Mouse (Mus musculus) kidney, postnatal 0 days (tissue): ENCODE data around the gene Lmx1b. TPM values are rescaled to one million over a fixed set of nuclear protein-coding genes. Genes with fewer than 3 reads are reported as not detected.

Experiments used
- ATAC-seq: fragments of 200-750 bp; cut with Nextera tagmentation; replicated peaks from 2 replicates; pipeline ENCODE4 v1.8.0; 2017; ENCODE audit warnings: low read depth, moderate number of reproducible peaks, moderate TSS enrichment, moderate library complexity; ENCODE audit not compliant: low FRiP score
- DNase-seq: peaks from one replicate; pipeline ENCODE4 v3.0.0-alpha.2; 2016; ENCODE audit warnings: low spot score
- H3K27ac ChIP-seq: fragments of 300-500 bp; sonication (generic); 2 replicates; pipeline ENCODE4 v1.5.1; 2014; ENCODE audit warnings: mild to moderate bottlenecking
- H3K27me3 ChIP-seq: fragments of 300-500 bp; sonication (generic); 2 replicates; pipeline ENCODE4 v1.6.1; 2014; ENCODE audit warnings: low read length, mixed read lengths; ENCODE audit not compliant: insufficient read depth
- H3K36me3 ChIP-seq: fragments of 300-500 bp; sonication (generic); 2 replicates; pipeline ENCODE4 v1.6.1; 2014; ENCODE audit warnings: low read length, mixed read lengths; ENCODE audit not compliant: insufficient read depth
- H3K4me1 ChIP-seq: fragments of 300-500 bp; sonication (generic); replicated peaks from 2 replicates; pipeline ENCODE4 v1.6.1; 2014; ENCODE audit warnings: antibody characterized with exemption, low read length, mixed read lengths; ENCODE audit not compliant: insufficient read depth
- H3K4me2 ChIP-seq: fragments of 300-500 bp; sonication (generic); 2 replicates; pipeline ENCODE4 v1.6.1; 2014; ENCODE audit warnings: mild to moderate bottlenecking, low read length, moderate library complexity, mixed read lengths
- H3K4me3 ChIP-seq: fragments of 300-500 bp; sonication (generic); replicated peaks from 2 replicates; pipeline ENCODE4 v1.5.1; 2014; ENCODE audit warnings: low read depth, low read length
- H3K9ac ChIP-seq: fragments of 300-500 bp; sonication (generic); 2 replicates; pipeline ENCODE4 v1.6.1; 2014; ENCODE audit warnings: low read depth, low read length
- H3K9me3 ChIP-seq: fragments of 300-500 bp; sonication (generic); replicated peaks from 2 replicates; pipeline ENCODE4 v1.6.1; 2016; ENCODE audit warnings: low read length, inconsistent platforms, mixed read lengths
- CTCF ChIP-seq: IDR thresholded peaks from 2 replicates; pipeline ENCODE4 v1.5.1; 2016; ENCODE audit warnings: antibody characterized with exemption, low read depth, mild to moderate bottlenecking, moderate library complexity
- WGBS: fragments of 180-500 bp; shearing (Covaris S2); extraction: QIAGEN DNeasy Blood & Tissue Kit; methylation state at CpG from one replicate; pipeline ENCODE4 v1.1.7; 2014; 5-methylcytosine and 5-hydroxymethylcytosine counted together
- polyA plus RNA-seq: library from polyadenylated mRNA; unstranded; fragments of >200 nt; fragmentation: Nextera tagmentation; extraction: Ambion mirVana; gene quantifications from 2 replicates; pipeline ENCODE4 v1.2.1, GENCODE M21; 2015

The Lmx1b gene
- polyA plus RNA-seq, 1 experiment from 2014 or later = 0.88 TPM

- TF ChIP-seq CTCF = no peak
These were observed 42.9 kb downstream of the Lmx1b start for GRCm38 (mm10) chr2:33597384-33597783.

GRCm38 (mm10) chr2:33595085-33595423, 45.3 kb downstream of the Lmx1b start:
- Histone ChIP-seq H3K27me3 (no peaks in the 10 kb centered on the region), H3K4me3 (no peak overlapping the region), H3K4me1 (no peaks in the 10 kb centered on the region), H3K36me3 (no peaks in the 10 kb centered on the region), H3K9ac (no peak overlapping the region), H3K27ac (no peak overlapping the region), H3K9me3 (no peaks in the 10 kb centered on the region), H3K4me2 (no peak overlapping the region)
- ATAC-seq (peak; percentile 44; the same call in 1 of the 2 replicates), DNase-seq (no peak)
- WGBS = 32% methylated on average over 7 of the region's 7 CpGs
- no peak for TF ChIP-seq CTCF

More at GRCm38 (mm10) chr2:33597384-33597783, 42.9 kb downstream of the Lmx1b start:
- no peak overlapping the region for H3K4me3 ChIP-seq
- WGBS = 64% methylated on average over 4 of the region's 4 CpGs
- no peaks in the 10 kb centered on the region for H3K36me3 ChIP-seq
- no peak overlapping the region for H3K4me2 ChIP-seq
- H3K27ac ChIP-seq = no peak overlapping the region
- H3K9me3 ChIP-seq = no peaks in the 10 kb centered on the region
- DNase-seq = no peak
- no peak for ATAC-seq
- no peaks in the 10 kb centered on the region for H3K4me1 ChIP-seq
- no peak overlapping the region for H3K9ac ChIP-seq
- 0 out of 2 replicates have a peak, but pooled peaks cover 4% of the 10 kb centered on the region for H3K27me3 ChIP-seq

- Histone ChIP-seq H3K4me1 (no peaks in the 10 kb centered on the region), H3K4me2 (no peak overlapping the region), H3K4me3 (no peak overlapping the region), H3K9me3 (no peaks in the 10 kb centered on the region), H3K27me3 (no peaks in the 10 kb centered on the region), H3K36me3 (no peaks in the 10 kb centered on the region), H3K9ac (no peak overlapping the region), H3K27ac (no peak overlapping the region)
- ATAC-seq (peak; percentile 34; the same call in 1 of the 2 replicates), DNase-seq (no peak)
- no peak for TF ChIP-seq CTCF
- 54% methylated on average over 9 of the region's 9 CpGs for WGBS
These were observed 45.9 kb downstream of the Lmx1b start for GRCm38 (mm10) chr2:33594181-33595084.

- H3K27me3 ChIP-seq = no peaks in the 10 kb centered on the region
- H3K4me3 ChIP-seq = no peak overlapping the region
- no peak overlapping the region for H3K4me2 ChIP-seq
- H3K27ac ChIP-seq = no peak overlapping the region
- TF ChIP-seq CTCF = no peak
- no peaks in the 10 kb centered on the region for H3K4me1 ChIP-seq
- H3K36me3 ChIP-seq = no peaks in the 10 kb centered on the region
- no peaks in the 10 kb centered on the region for H3K9me3 ChIP-seq
- WGBS = 20% methylated on average over 12 of the region's 12 CpGs
- DNase-seq (no peak), ATAC-seq (peak; percentile 41; the same call in 1 of the 2 replicates)
- H3K9ac ChIP-seq = no peak overlapping the region
These were observed 47.3 kb downstream of the Lmx1b start for GRCm38 (mm10) chr2:33592931-33593555.

- no peak for ATAC-seq
- WGBS = 77% methylated on average over 9 of the region's 9 CpGs
These were observed 51.0 kb downstream of the Lmx1b start for GRCm38 (mm10) chr2:33589280-33589679.

More at GRCm38 (mm10) chr2:33589280-33589679, 51.0 kb downstream of the Lmx1b start:
- H3K4me1 ChIP-seq = peaks cover 3% of the 10 kb centered on the region; the same call in 1 of the 2 replicates
- DNase-seq = no peak
- H3K27ac ChIP-seq = no peak overlapping the region
- no peak overlapping the region for H3K9ac ChIP-seq
- H3K9me3 ChIP-seq = no peaks in the 10 kb centered on the region
- H3K27me3 ChIP-seq = peaks cover 7% of the 10 kb centered on the region
- TF ChIP-seq CTCF = no peak
- no peak overlapping the region for H3K4me3 ChIP-seq
- no peak overlapping the region for H3K4me2 ChIP-seq
- H3K36me3 ChIP-seq = no peaks in the 10 kb centered on the region
